Mouse (Mus musculus) megakaryocyte progenitor cell, adult 5-6 weeks (primary cell): ENCODE measurements around the gene Tmprss7. TPM values are rescaled to one million over a fixed set of nuclear protein-coding genes. Genes with fewer than 3 reads are reported as not detected.

Experiments used
- ATAC-seq: replicated peaks from 2 replicates; pipeline ENCODE4 v1.8.0; 2016; ENCODE audit warnings: mild to moderate bottlenecking, moderate TSS enrichment, inconsistent platforms; ENCODE audit not compliant: poor library complexity
- total RNA-seq, 2 experiments: library from RNA; stranded (forward) in 1 of 2; stranded (reverse) in 1 of 2; fragments of 157-497, 149-512 nt in 1 of 2; fragments of 200-1000 nt in 1 of 2; gene quantifications; 2 replicates each; pipeline versions ENCODE4 v1.2.3 to v1.2.4; 2015 to 2017

Tmprss7 gene
- total RNA-seq (2015) (0.46 and 0.74 TPM in 2 replicates), total RNA-seq (2017) (0.12 and 0.81 TPM in 2 replicates)

DNA sequence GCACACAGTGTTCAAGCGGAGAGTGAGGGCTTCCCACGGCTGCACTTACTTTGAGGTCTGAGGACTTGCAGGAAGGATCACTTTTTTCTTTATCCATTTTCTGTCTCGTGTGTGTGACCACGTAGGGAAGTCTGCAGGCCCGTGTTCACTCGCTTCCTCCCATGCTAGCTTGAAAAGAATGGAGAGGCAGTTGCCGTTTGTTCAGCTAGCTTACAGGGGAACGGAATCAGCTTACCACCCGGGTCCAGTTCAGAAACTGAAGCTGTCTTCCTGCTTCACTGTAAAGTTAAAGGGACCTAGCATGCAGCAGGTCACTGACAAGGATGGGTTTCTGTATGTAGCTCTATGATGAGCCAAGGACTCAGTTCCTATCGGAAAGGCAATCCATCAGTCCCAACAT is at the start of gene Tmprss7:
TSS of gene Tmprss7 (minus strand) at position 101 of the 400 bp plus-strand sequence.
- ATAC-seq = no peak

DNA sequence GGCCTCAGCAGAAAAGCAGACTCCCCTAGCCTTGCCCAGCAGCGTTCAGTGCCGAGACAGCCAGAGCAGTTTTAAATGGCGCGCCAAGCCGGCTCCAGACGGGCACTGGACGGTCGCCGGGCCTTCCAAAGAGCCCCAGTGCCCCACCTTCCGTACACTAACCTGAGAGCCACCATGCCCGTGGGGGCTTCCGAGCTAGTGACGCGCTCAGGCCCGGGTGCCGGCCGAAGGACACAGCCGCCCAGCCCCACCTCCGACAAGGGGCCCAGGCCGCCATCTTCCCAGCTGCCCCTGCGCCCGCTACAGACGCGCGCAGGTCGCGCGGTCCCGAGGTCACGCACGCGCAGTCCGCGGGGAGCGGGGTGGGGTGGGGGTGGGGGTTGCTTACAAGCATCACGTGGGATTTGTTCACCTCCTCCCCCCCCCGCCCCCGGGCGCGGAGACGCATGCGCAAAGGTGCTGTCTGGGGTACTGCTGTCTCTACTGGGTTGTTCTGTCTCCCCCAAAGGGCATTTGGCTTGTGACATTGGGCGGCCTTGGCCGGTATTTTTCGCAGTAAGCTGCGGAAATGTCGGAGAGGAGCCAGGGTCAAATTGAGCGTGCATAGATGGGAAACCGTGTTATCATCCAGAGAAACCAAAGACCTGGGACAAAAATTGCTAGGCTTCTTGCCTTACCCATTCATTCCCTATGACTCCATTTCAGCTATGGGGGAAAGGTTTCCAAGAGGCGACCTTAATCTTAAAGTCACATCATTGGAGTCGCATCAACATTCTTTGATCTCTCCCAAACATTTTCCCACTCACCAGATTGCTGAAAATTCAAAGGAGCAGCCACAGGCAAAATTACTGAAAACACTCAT is 49.4 kb upstream of the Tmprss7 start, which contains the start of gene Abhd10:
TSS of gene Abhd10 (minus strand) at position 341 of the 862 bp plus-strand sequence.
- ATAC-seq = peak; percentile 89

DNA sequence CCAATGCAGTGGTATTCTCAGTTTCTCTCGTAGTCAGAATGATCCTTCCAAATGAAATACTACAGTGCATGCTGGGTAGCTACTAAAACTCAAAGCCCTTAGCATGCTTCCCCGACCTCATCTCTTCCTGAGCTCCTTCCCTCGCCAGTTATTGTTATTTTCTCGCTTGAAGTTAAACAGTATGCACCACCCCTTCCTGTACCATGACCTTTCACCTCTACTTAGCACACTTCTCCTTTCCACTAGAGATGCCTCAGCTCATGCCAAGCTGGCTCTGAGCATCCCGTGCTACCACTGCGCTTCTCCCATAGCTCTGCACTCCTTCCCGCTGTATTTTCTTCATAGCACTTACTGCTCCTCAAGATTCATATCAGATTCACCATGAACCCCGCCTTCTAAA is 44.4 kb upstream of the Tmprss7 start:
- no peak for ATAC-seq

DNA sequence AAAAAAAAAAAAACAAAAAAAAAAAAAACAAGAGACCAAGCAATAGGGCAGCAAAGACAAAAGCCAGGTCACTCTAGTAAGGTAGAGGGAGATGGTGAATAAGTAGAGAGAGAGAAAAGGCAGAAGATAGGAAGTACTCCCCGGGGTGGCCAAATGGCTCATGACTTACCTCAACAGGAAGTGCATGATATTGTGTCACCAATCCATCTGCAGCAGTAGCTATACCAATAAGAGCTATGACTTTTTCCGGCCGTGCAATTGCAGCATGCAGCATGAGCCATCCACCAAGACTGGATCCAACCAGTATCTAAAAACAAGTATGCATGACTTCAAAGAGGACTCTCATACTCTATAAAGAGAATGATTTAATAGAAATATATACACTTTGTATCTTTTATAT is 43.3 kb upstream of the Tmprss7 start:
- peak; percentile 92 for ATAC-seq

DNA sequence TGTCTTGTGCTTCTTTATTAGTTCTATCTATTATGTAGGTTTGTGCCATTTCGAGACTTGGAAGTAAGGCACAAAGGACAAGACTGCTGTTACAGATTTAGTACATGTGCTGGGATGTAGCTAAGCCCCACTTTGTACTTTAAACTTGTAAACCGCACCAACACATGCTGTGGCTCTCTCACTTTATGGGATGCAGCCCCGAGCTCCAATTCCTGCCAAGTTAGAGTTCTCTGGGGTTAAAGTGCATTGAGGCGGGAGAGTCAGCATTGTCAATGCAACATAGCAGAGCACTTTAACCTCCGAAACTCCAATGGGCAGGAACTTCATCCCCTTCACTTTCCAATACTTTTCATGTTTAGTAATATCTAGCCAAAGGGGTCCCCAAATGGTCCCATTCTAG is 35.7 kb upstream of the Tmprss7 start:
- no peak for ATAC-seq

DNA sequence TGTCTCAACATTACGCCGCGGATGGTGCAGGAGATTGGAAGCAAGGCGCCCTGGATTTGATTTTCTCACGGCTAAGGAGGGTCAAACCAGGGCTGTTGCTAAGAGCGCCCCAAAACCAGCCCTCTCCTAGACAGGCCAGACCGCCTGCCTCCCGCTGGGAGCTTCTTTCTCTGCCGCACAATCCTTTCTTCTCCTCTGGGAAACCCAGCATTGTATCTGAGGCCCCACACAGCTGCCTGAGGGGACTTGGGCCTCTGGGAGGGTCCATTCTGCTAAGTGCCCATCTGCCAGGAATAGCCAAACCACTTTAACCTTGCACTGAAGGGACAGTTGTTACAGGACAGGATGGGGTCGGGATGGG is 31.3 kb upstream of the Tmprss7 start:
- ATAC-seq = no peak

DNA sequence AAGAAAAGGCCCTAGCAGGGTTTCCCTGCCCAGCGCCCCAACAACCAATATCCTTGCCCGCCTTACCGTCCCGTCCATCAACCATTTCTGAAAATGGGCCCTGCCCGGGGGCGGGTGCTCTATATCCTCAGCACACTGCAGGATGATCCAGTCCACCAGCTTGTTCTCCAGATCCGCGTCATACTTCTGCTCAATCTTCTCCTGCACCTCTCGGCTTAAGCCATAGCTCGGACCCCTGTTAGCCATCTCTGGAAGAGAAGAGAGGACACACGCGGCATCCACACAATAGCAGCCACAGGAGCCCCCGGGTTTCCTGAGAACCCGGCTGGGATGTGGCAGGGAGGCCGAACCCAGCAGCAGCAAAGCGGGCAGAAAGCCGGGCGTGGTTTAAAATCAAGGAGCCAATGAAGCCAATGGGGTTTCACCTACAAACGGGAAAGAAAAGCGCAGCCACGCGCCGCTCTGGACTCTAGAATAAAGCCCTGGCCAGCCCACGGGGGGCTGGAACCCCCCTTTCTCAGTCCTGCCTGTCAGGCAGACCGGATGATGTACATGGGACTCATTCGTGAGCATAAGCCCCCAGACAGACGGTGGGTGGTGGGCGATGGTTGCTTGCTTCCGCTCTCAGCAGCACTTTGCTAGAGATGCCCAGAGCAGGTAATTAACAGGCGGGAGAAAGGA is 30.7 kb upstream of the Tmprss7 start, which contains the start of gene Tagln3:
TSS of gene Tagln3 (minus strand) at position 548 of the 681 bp plus-strand sequence.
- peak; percentile 57 for ATAC-seq

DNA sequence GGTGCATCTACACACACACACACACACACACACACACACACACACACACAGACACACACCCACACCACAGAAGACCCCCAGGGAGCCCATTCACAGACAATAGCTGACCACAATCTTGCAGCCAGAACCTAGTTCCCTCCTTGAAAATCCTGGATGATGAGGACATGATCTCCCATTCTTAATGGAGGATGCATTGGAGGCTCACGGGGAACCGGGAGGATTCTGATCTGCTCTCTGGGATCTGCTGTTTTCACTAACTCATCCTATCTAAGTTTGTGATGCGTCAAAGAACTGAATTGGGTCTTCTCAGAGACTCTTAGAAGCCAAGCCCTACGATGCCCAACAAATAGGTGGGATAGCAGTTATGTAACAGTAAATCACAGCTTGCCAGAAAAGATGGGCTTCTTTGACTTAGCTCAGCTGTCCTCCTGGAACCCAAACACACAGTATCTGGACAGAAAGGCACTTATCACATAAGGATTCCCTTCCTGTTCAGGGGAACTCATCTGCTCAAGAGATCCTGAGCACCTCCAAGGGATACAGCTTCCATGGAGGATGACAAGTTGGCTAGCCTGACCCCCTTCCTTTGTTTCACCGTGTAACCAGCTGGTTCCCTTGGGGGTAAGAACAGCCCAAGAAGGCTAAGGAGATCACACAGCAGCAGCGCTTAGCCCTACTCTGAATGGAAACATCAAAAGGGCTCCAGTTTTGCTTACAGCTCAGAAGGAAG is 29.9 kb upstream of the Tmprss7 start:
- no peak for ATAC-seq

DNA sequence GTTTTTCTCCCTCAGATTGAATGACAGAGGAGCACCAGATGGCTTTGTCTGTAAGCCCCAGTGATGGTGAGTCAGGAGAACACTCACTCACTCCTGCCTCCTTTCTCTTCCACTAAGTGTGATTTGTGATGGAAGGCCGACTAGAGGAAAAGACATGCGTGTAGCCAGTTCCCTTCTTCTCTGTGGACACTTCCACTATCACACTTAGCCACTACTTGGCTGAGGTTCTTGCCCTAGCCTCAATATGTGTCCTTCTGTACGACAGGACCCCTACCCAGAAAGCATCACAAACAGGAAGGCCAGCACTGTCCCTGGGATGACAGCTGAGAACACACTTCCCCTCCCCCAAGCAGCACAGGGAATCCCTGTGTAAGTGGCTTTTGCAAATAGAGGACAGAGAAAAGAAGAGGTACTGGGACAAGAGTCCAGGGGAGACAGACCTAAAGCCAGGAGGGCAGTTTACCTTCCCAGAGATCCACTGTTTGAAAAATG is 29.0 kb upstream of the Tmprss7 start:
- no peak for ATAC-seq

DNA sequence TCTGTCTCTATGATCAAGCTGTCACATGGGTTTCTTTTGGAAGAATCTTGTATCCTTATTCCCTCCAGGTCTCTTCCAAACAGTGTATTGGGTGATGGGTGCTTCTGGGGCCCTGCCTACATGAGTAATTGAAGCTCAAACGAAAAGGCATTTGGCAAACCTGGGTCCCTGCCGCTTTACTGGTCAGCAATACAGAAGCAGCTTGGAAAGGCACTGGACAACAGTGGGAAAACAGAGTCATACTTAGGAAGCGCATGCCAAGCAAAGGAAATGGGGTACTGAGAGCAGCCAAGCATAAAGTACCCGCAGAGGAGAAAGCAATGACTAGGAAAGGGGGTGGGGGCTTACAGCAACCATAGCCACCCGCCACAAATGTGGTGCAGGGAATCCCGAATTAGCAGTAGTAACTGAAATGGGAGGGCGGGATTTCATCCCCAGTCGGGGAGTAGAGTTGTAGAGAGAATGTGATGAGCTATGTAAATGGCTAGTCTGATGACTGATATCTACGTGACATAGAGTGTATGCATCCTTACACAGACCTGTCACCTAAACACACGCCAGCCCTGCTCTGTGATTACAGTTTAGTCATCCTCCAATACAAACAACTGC is 26.7 kb upstream of the Tmprss7 start:
- ATAC-seq = no peak

DNA sequence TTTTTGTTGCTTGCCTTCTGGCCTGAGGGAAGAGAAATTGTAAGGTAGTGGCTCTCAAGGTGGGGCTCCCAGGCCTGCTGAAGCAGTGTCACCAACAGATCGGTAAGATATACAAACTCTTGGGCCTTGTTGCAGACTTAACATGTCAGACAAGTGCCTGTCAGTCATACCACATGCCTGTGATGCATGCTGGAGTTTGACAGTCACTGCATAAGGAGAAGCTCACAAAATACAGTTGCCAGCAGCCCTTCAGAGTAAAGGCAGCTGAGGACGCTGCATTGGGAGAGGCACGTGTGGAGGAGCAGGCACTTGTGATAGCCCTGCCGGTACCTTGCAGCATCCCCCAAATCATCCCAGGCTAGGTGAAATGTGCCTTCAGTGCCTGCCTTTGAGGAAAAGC is 24.8 kb upstream of the Tmprss7 start:
- no peak for ATAC-seq

DNA sequence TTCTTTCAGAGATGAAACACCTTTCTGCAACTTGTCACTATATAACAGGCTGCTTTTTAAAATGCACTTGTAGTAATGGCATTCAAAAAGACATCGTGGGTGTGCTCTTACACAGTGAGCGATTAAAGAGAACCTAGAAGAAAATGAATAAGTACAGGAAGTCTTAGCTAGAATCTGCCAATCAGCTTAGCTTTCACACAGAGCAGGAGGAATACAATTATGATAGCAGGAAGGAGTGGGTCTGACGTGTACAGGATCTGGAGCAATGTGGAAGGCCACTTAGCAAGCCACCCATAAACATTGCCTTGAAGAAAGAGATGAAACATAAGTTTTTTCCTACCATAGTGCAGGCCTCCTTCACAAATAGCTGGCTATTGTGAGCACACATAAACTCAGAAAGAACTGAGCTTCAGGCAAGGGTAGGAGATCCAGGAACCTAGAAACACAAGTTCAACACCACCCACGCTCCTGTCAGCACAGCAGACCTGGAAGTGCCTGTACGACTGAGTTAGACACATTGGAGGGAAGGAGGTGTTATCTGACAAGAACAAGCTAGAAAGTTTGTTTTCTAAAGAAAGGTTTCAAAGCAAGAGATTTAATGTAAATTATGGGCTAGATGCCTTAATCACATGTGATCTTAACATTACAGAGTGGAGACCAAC is 21.2 kb upstream of the Tmprss7 start:
- ATAC-seq = no peak

DNA sequence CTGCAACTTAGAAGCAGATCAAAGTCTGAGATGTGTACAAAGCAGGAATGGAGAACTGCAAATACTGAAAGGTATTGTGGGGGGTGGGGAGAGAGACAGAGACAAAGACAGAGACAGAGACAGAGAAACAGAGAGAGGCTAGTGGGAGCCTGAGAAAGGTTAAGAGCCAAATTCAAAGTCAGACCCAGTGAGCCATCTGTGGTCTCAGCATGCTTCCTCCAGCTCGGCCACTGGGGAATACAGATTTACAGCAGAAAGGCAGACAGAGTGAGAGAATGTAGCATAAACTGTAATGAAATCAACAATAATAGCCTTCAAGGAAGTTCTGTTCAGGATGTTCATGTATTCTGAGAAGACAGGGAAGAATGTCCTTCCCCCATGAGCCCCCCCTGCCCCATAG is 20.4 kb upstream of the Tmprss7 start:
- ATAC-seq = no peak

DNA sequence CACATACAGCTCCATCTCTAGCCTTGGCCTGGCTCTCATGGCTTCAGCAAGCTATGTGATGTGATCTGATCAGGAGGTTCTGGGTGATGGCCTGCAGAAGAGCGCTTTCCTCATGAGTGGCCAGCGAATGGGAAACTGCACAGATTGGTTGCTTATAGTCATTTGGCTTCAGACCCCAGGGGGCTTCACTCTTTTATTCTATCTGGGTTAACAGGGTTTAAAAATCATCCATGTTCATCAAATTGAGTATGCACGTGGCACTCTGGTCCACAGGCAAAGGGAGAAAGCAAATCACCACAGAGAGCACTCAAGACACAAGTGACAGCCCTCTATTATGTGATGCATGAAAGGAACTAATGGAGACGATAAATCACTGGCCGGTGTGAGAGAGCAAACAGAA is 19.8 kb upstream of the Tmprss7 start:
- no peak for ATAC-seq

DNA sequence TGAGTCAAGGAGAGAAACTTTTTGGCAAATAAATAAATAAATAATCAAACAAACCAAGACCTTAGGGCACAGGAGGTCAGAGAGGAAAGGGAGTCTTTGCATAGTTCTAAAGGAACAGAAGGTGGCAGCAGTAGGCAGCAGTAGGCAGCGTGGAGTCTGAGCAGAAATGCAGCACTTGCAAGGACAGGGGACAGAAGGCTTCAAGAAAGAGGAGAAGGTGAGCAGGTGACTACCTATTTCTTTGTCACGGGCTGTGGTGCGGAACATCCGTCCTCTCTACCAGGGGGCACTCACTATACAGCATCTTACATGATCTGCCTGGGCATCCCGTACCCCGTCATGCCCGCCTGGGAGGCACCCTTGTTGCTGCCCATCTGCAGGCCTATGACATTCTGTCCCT is 17.8 kb upstream of the Tmprss7 start:
- peak; percentile 57 for ATAC-seq

DNA sequence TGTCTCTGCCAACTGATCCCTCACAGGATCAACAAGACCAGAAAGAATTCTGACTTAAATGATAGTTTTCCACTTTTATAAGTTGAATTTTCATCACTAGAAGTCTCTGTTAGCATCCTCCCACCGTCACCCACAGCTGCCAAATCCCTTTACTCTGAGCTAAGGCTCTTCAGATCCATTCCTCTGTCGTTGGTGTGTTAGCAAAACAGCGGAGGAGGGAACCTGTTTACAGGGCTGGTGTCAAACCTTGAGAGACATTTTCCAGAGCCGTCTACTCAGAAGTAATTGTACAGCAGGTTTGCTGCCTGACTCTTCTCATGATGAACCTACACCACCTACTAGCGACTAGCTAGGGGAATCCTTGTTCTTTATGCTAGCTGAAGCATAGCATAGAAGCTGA is 5.8 kb upstream of the Tmprss7 start:
- ATAC-seq = no peak

DNA sequence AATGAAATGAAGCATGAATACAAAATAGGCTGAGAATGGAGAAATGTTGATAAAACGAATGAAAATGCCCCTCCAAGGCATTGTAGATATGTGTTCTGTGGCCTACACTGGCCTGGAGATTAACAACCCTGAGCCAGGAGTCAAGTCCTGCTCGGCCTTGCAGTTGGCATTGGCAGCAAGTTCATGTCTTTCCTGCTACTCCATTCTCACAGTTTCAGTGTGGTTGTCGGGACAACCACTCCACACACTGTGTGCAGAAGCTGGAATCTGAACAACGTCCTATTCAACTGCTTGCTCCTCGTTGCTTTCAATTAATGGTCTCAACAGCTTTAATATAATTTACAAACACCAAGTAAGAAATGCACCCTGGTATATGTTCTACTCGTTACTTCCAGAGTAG is 4.5 kb upstream of the Tmprss7 start:
- ATAC-seq = no peak

DNA sequence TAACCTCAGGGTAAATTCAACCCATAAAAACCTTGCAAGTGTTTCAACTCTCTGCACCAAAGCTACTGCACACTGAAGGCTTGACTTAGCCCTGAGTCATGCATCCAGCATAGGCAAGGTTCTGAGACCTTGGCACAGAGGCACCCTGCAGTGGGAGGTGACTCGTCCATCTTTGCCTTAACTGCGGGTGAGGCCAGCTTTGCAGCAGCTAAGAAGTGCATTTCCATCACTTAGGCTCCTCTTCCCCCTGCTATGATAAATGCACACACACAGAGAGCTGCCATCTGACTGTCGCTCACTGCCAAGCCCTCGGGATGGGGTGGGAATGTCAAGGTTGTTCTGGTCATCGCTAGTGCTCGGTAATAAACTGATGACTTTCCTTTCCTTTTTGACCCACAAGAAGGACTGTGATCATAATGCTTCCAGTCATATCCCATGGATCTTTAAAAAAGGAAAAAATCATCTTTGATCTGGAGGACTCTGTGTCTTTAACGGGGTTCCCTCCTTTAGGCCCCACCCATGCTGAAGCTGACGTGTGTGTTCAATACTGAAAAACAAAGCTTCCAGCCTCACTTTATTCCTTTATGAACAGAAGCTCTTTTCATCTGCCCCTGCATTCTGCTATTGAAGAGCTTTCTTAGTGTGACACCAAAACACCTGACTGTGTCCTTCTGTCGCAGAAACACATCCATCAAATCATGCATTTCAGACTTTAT is 2.1 kb upstream of the Tmprss7 start:
- ATAC-seq = no peak

DNA sequence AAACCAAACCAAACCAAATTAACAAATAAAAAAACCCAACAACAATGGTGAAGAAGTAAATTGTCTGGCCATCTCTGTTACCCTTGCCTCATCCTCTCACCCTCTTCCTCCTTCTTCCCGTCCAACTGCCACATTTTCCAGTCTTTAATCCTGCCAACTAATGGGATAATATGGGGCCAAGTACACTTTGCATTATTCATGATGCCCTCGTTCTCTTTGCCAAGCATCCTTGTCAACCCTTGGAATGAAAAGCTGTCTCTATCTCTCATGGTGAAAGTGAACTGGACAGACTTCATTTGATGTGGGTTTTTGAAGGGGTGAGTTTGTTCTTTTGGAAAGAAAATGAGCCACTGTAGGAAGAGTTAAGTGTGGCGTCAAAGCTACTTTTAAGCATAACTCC is 607 bp downstream of the Tmprss7 start:
- ATAC-seq = no peak

DNA sequence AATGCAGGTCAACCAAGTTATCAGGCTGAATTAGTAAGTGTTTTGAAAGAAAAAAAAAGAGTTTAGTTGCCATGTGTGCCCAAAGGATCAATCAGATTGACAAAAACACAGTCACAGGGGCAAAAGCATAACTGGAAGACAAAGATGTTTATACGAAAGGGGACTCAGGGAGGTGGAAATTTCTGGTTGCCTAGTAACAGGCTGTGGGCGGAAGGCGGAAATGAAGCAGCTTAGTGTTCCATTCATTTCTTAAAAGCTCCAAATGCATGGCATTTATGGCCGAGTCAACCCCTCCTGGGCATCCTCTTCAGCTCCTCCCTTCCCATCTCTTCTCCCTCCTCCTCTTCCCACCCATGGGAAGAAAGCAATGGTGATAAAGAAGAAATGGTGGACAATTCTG is 3.3 kb downstream of the Tmprss7 start:
- no peak for ATAC-seq
